Comparison of ENCODE assay signal across 12 mouse cellular contexts in the genomic region with DNA sequence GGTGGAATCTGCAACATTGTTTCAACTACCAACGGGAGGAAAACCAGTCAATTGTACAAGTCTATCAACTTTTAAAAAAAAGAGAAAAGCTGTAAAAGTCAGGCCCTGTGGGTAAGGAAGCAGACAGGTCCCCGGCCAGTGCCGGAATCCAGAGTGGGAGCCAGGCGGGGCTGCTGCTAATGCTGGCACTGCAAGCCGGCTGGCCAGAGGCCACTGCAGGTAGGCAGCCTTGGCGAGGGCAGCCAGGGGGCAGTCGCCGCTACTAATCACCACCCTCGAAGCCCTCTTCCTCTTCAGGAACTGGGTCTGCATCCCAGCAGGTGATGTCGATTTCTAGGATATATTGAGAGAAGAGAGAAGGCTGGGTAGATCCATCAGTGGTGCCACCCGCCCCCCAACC. TPM values are rescaled to one million over a fixed set of nuclear protein-coding genes. Genes with fewer than 3 reads are reported as not detected.
DNase-seq lines count a peak whose midpoint lies in the region; ATAC-seq and TF ChIP-seq lines count a peak whose summit lies in the region.
"Had no signal": no experiment of that assay in that cellular context is flagged by ENCODE, and none has a peak within 500 bp of the region (broad histone marks: within the 10 kb centered on the region; RNA-seq: fewer than 3 reads in every experiment).

No protein-coding gene starts in this region.

- no peak for DNase-seq in kidney, postnatal 0 days (ENCODE audit: low spot score)
- peak; percentile 19 for DNase-seq in embryonic facial prominence, embryonic 10.5 days (ENCODE audit: low spot score)
- DNase-seq in midbrain, postnatal 0 days (ENCODE audit: low spot score): no peak
- DNase-seq in yolk sac, embryonic 10.5 days (ENCODE audit: low spot score): no peak
- no peak for DNase-seq in thymus, adult 2 months
- no peak for DNase-seq in left cerebral cortex, adult 2 months (ENCODE audit: extremely low spot score in 1 of 2, low spot score in 2 of 2)
- DNase-seq: kidney, postnatal 14 days had no signal

- peaks cover 20% of the 10 kb centered on the region for H3K36me3 ChIP-seq in kidney, postnatal 0 days (ENCODE audit: insufficient read depth, low read length)
- H3K36me3 ChIP-seq in kidney, embryonic 14.5 days (ENCODE audit: control insufficient read depth, insufficient read depth, low read length): peaks cover 42% of the 10 kb centered on the region
- peaks cover 56% of the 10 kb centered on the region for H3K36me3 ChIP-seq in embryonic facial prominence, embryonic 10.5 days (replicated peaks)
- H3K36me3 ChIP-seq in hindbrain, embryonic 13.5 days: peaks cover 55% of the 10 kb centered on the region
- peaks cover 29% of the 10 kb centered on the region for H3K36me3 ChIP-seq in midbrain, postnatal 0 days (ENCODE audit: insufficient read depth, low read length)
- no peaks in the 10 kb centered on the region for H3K36me3 ChIP-seq in thymus, adult 2 months (ENCODE audit: control insufficient read depth, insufficient read depth, low read length)

- H3K9ac ChIP-seq in kidney, postnatal 0 days (ENCODE audit: low read depth, low read length): no peak overlapping the region
- no peak overlapping the region for H3K9ac ChIP-seq in kidney, embryonic 14.5 days (ENCODE audit: low read depth, low read length)
- peak overlapping the region; percentile 5; the same call in 1 of the 2 replicates for H3K9ac ChIP-seq in hindbrain, embryonic 13.5 days
- H3K9ac ChIP-seq in midbrain, postnatal 0 days (replicated peaks; ENCODE audit: low read length, poor library complexity, severe bottlenecking): no peak overlapping the region
- H3K9ac ChIP-seq: heart, embryonic 13.5 days had no signal

- TF ChIP-seq POLR2A in thymus, adult 2 months (IDR thresholded peaks at IDR 0.05; ENCODE audit: control insufficient read depth, extremely low read depth, insufficient read depth, low read length, poor library complexity): no peak

- 68% methylated on average over 11 of the region's 11 CpGs for WGBS in kidney, postnatal 0 days
- 75% methylated on average over 11 of the region's 11 CpGs for WGBS in kidney, embryonic 14.5 days
- 74% methylated on average over 11 of the region's 11 CpGs for WGBS in embryonic facial prominence, embryonic 10.5 days
- WGBS in hindbrain, embryonic 13.5 days: 59% methylated on average over 11 of the region's 11 CpGs
- 50% methylated on average over 11 of the region's 11 CpGs for WGBS in midbrain, postnatal 0 days
- WGBS in thymus, adult 2 months: 65% methylated on average over 11 of the region's 11 CpGs

- H3K4me3 ChIP-seq in kidney, postnatal 0 days (replicated peaks; ENCODE audit: low read depth, low read length): no peak overlapping the region
- no peak overlapping the region for H3K4me3 ChIP-seq in kidney, embryonic 14.5 days (ENCODE audit: low read length)
- no peak overlapping the region for H3K4me3 ChIP-seq in embryonic facial prominence, embryonic 10.5 days
- 0 out of 2 replicates have a peak overlapping the region, but pooled peaks have one; percentile 4 for H3K4me3 ChIP-seq in hindbrain, embryonic 13.5 days
- no peak overlapping the region for H3K4me3 ChIP-seq in midbrain, postnatal 0 days (ENCODE audit: low read depth, low read length)
- H3K4me3 ChIP-seq in thymus, adult 2 months (ENCODE audit: control insufficient read depth, insufficient read depth, low read length): no peak overlapping the region
- H3K4me3 ChIP-seq in left cerebral cortex, adult 2 months: no peak overlapping the region
- H3K4me3 ChIP-seq: megakaryocyte, embryonic 14.5 days had no signal

- H3K27ac ChIP-seq in kidney, postnatal 0 days: no peak overlapping the region
- no peak overlapping the region for H3K27ac ChIP-seq in kidney, embryonic 14.5 days (ENCODE audit: low read depth, low read length)
- H3K27ac ChIP-seq in embryonic facial prominence, embryonic 10.5 days (replicated peaks): no peak overlapping the region
- H3K27ac ChIP-seq in hindbrain, embryonic 13.5 days: peak overlapping the region; percentile 73
- H3K27ac ChIP-seq in midbrain, postnatal 0 days (ENCODE audit: low read depth, low read length): peak overlapping the region; percentile 91
- no peak overlapping the region for H3K27ac ChIP-seq in thymus, adult 2 months (ENCODE audit: control insufficient read depth, insufficient read depth, low read length)
- H3K27ac ChIP-seq in left cerebral cortex, adult 2 months: no peak overlapping the region; the same call in 1 of the 2 replicates
- H3K27ac ChIP-seq: heart, embryonic 13.5 days had no signal

- no peak for ATAC-seq in kidney, postnatal 0 days (replicated peaks; ENCODE audit: low FRiP score, low read depth)
- ATAC-seq in kidney, embryonic 14.5 days (ENCODE audit: low FRiP score, low TSS enrichment): no peak
- no peak for ATAC-seq in hindbrain, embryonic 13.5 days (ENCODE audit: low FRiP score)
- ATAC-seq in midbrain, postnatal 0 days (ENCODE audit: low FRiP score): no peak

- TF ChIP-seq CTCF in kidney, postnatal 0 days (IDR thresholded peaks at IDR 0.05; ENCODE audit: low read depth): peak; percentile 39
- TF ChIP-seq CTCF in midbrain, postnatal 0 days (IDR thresholded peaks at IDR 0.05): peak; percentile 41
- TF ChIP-seq CTCF in thymus, adult 2 months (IDR thresholded peaks at IDR 0.05; ENCODE audit: borderline replicate concordance, control insufficient read depth, extremely low read depth, insufficient read depth, low read length, poor library complexity): no peak
- no peak for TF ChIP-seq CTCF in left cerebral cortex, adult 2 months (IDR thresholded peaks at IDR 0.05)

- peaks cover 6% of the 10 kb centered on the region; the same call in 1 of the 2 replicates for H3K4me1 ChIP-seq in kidney, postnatal 0 days (replicated peaks; ENCODE audit: insufficient read depth, low read length)
- peaks cover 6% of the 10 kb centered on the region; the same call in 1 of the 2 replicates for H3K4me1 ChIP-seq in kidney, embryonic 14.5 days (ENCODE audit: control insufficient read depth, insufficient read depth, low read length)
- peaks cover 75% of the 10 kb centered on the region for H3K4me1 ChIP-seq in embryonic facial prominence, embryonic 10.5 days
- H3K4me1 ChIP-seq in hindbrain, embryonic 13.5 days (replicated peaks): peaks cover 84% of the 10 kb centered on the region
- peaks cover 10% of the 10 kb centered on the region; the same call in 1 of the 2 replicates for H3K4me1 ChIP-seq in midbrain, postnatal 0 days (ENCODE audit: insufficient read depth, low read length)
- peaks cover 24% of the 10 kb centered on the region for H3K4me1 ChIP-seq in thymus, adult 2 months (replicated peaks; ENCODE audit: control insufficient read depth, insufficient read depth, low read length)

- no peaks in the 10 kb centered on the region for H3K9me3 ChIP-seq in kidney, postnatal 0 days (replicated peaks; ENCODE audit: low read length)
- no peaks in the 10 kb centered on the region for H3K9me3 ChIP-seq in kidney, embryonic 14.5 days (ENCODE audit: control insufficient read depth, low read length)
- H3K9me3 ChIP-seq in embryonic facial prominence, embryonic 10.5 days: no peaks in the 10 kb centered on the region
- no peaks in the 10 kb centered on the region for H3K9me3 ChIP-seq in hindbrain, embryonic 13.5 days
- H3K9me3 ChIP-seq in midbrain, postnatal 0 days (ENCODE audit: low read length): no peaks in the 10 kb centered on the region
- H3K9me3 ChIP-seq: heart, embryonic 13.5 days had no signal

- H3K27me3 ChIP-seq in kidney, postnatal 0 days (ENCODE audit: insufficient read depth, low read length): no peaks in the 10 kb centered on the region
- H3K27me3 ChIP-seq in kidney, embryonic 14.5 days (ENCODE audit: control insufficient read depth, insufficient read depth, low read length): no peaks in the 10 kb centered on the region
- peaks cover 17% of the 10 kb centered on the region for H3K27me3 ChIP-seq in embryonic facial prominence, embryonic 10.5 days (replicated peaks; ENCODE audit: low read depth, poor library complexity, severe bottlenecking)
- no peaks in the 10 kb centered on the region for H3K27me3 ChIP-seq in hindbrain, embryonic 13.5 days
- H3K27me3 ChIP-seq in midbrain, postnatal 0 days (ENCODE audit: insufficient read depth, low read length): no peaks in the 10 kb centered on the region
- H3K27me3 ChIP-seq in thymus, adult 2 months (ENCODE audit: control insufficient read depth, insufficient read depth, low read length): peaks cover 10% of the 10 kb centered on the region; the same call in 1 of the 2 replicates

- no peak overlapping the region for H3K4me2 ChIP-seq in kidney, postnatal 0 days (ENCODE audit: low read length)
- no peak overlapping the region for H3K4me2 ChIP-seq in kidney, embryonic 14.5 days (replicated peaks; ENCODE audit: low read depth, low read length)
- H3K4me2 ChIP-seq in hindbrain, embryonic 13.5 days: 0 out of 2 replicates have a peak overlapping the region, but pooled peaks have one; percentile 2
- no peak overlapping the region; the same call in 1 of the 2 replicates for H3K4me2 ChIP-seq in midbrain, postnatal 0 days (ENCODE audit: low read depth, low read length, poor library complexity, severe bottlenecking)

- intact Hi-C loops in left cerebral cortex, adult 2 months (cut with DNase I): loop anchor here (5.0 kb wide), 1 partner anchor 147 kb away; a partner anchor contains a TSS

RNA-seq across cellular contexts. Expression of a gene that starts 9.9 kb away (rescaled TPM):
- polyA plus RNA-seq in kidney, postnatal 0 days (2015; fragmentation: Nextera tagmentation; extraction: Ambion mirVana): 0.63 and 0.75 TPM in 2 replicates
- 0.77 and 3.4 TPM in 2 replicates for polyA plus RNA-seq in kidney, embryonic 14.5 days (2014; fragmentation: Nextera tagmentation; extraction: Ambion mirVana)
- polyA plus RNA-seq in embryonic facial prominence, embryonic 10.5 days (2016; fragmentation: Nextera tagmentation; extraction: Ambion mirVana): 0.54 TPM in 2 replicates
- polyA plus RNA-seq in hindbrain, embryonic 13.5 days (2015; fragmentation: Nextera tagmentation; extraction: Ambion mirVana): 2.6 and 3.2 TPM in 2 replicates
- total RNA-seq in midbrain, postnatal 0 days (2014; rRNA removed): 101 and 131 TPM in 2 replicates
- polyA plus RNA-seq in midbrain, postnatal 0 days (2015; fragmentation: Nextera tagmentation; extraction: Ambion mirVana): 6.6 and 8.1 TPM in 2 replicates
- polyA plus RNA-seq in thymus, adult 2 months (2012; rRNA removed): 33.8 and 52.2 TPM in 2 replicates
- total RNA-seq in left cerebral cortex, adult 2 months (2021): 10 to 100 TPM; 77.6 to 80.2 TPM
- polyA plus RNA-seq: heart, embryonic 13.5 days had no signal

RNA-seq across cellular contexts. Expression of a gene that starts 13.9 kb away (rescaled TPM):
- polyA plus RNA-seq in kidney, postnatal 0 days (2015; fragmentation: Nextera tagmentation; extraction: Ambion mirVana): 104 and 125 TPM in 2 replicates
- 118 and 164 TPM in 2 replicates for polyA plus RNA-seq in kidney, embryonic 14.5 days (2014; fragmentation: Nextera tagmentation; extraction: Ambion mirVana)
- polyA plus RNA-seq in embryonic facial prominence, embryonic 10.5 days (2016; fragmentation: Nextera tagmentation; extraction: Ambion mirVana): 412 and 419 TPM in 2 replicates
- polyA plus RNA-seq in hindbrain, embryonic 13.5 days (2015; fragmentation: Nextera tagmentation; extraction: Ambion mirVana): 615 and 625 TPM in 2 replicates
- 498 and 510 TPM in 2 replicates for total RNA-seq in midbrain, postnatal 0 days (2014; rRNA removed)
- 482 and 484 TPM in 2 replicates for polyA plus RNA-seq in midbrain, postnatal 0 days (2015; fragmentation: Nextera tagmentation; extraction: Ambion mirVana)
- polyA plus RNA-seq in thymus, adult 2 months (2012; rRNA removed): 7.8 and 9.8 TPM in 2 replicates
- total RNA-seq in left cerebral cortex, adult 2 months (2021): 100 to 1,000 TPM; 303 to 325 TPM

RNA-seq across cellular contexts. Expression of a gene that starts 29.1 kb away (rescaled TPM):
- polyA plus RNA-seq in kidney, postnatal 0 days (2015; fragmentation: Nextera tagmentation; extraction: Ambion mirVana): 29.5 and 29.8 TPM in 2 replicates
- polyA plus RNA-seq in kidney, embryonic 14.5 days (2014; fragmentation: Nextera tagmentation; extraction: Ambion mirVana): 38.9 and 59.3 TPM in 2 replicates
- polyA plus RNA-seq in embryonic facial prominence, embryonic 10.5 days (2016; fragmentation: Nextera tagmentation; extraction: Ambion mirVana): 65.2 and 65.6 TPM in 2 replicates
- 27.7 and 31.3 TPM in 2 replicates for polyA plus RNA-seq in hindbrain, embryonic 13.5 days (2015; fragmentation: Nextera tagmentation; extraction: Ambion mirVana)
- total RNA-seq in midbrain, postnatal 0 days (2014; rRNA removed): 70.4 and 71.9 TPM in 2 replicates
- polyA plus RNA-seq in midbrain, postnatal 0 days (2015; fragmentation: Nextera tagmentation; extraction: Ambion mirVana): 35.5 and 35.8 TPM in 2 replicates
- 228 and 238 TPM in 2 replicates for polyA plus RNA-seq in thymus, adult 2 months (2012; rRNA removed)
- total RNA-seq in left cerebral cortex, adult 2 months (2021): 10 to 100 TPM; 61.2 to 66.2 TPM

RNA-seq across cellular contexts. Expression of a gene that starts 39.5 kb away (rescaled TPM):
- polyA plus RNA-seq in kidney, postnatal 0 days (2015; fragmentation: Nextera tagmentation; extraction: Ambion mirVana): 112 and 124 TPM in 2 replicates
- polyA plus RNA-seq in kidney, embryonic 14.5 days (2014; fragmentation: Nextera tagmentation; extraction: Ambion mirVana): 136 and 141 TPM in 2 replicates
- 209 and 215 TPM in 2 replicates for polyA plus RNA-seq in embryonic facial prominence, embryonic 10.5 days (2016; fragmentation: Nextera tagmentation; extraction: Ambion mirVana)
- 141 and 146 TPM in 2 replicates for polyA plus RNA-seq in hindbrain, embryonic 13.5 days (2015; fragmentation: Nextera tagmentation; extraction: Ambion mirVana)
- total RNA-seq in midbrain, postnatal 0 days (2014; rRNA removed): 32.3 and 41.3 TPM in 2 replicates
- polyA plus RNA-seq in midbrain, postnatal 0 days (2015; fragmentation: Nextera tagmentation; extraction: Ambion mirVana): 153 and 171 TPM in 2 replicates
- 25.6 and 29.5 TPM in 2 replicates for polyA plus RNA-seq in thymus, adult 2 months (2012; rRNA removed)
- 100 to 1,000 TPM in 1 of 2 experiments, 10 to 100 TPM in 1; 94.9 to 114 TPM for total RNA-seq in left cerebral cortex, adult 2 months (2021)

RNA-seq across cellular contexts. Expression of a gene that starts 47.4 kb away (rescaled TPM):
- 0.05 and 0.45 TPM in 2 replicates for polyA plus RNA-seq in kidney, postnatal 0 days (2015; fragmentation: Nextera tagmentation; extraction: Ambion mirVana)
- polyA plus RNA-seq in kidney, embryonic 14.5 days (2014; fragmentation: Nextera tagmentation; extraction: Ambion mirVana): not detected in 2 replicates
- polyA plus RNA-seq in embryonic facial prominence, embryonic 10.5 days (2016; fragmentation: Nextera tagmentation; extraction: Ambion mirVana): 0.13 TPM in 1 of 2 replicates, not detected in the other
- not detected in 2 replicates for polyA plus RNA-seq in hindbrain, embryonic 13.5 days (2015; fragmentation: Nextera tagmentation; extraction: Ambion mirVana)
- total RNA-seq in midbrain, postnatal 0 days (2014; rRNA removed): not detected in 2 replicates
- 0.43 and 0.49 TPM in 2 replicates for polyA plus RNA-seq in midbrain, postnatal 0 days (2015; fragmentation: Nextera tagmentation; extraction: Ambion mirVana)
- 0.39 and 1.6 TPM in 2 replicates for polyA plus RNA-seq in thymus, adult 2 months (2012; rRNA removed)
- 1 to 10 TPM in 1 of 2 experiments, under 1 TPM in 1; 0.95 to 1.3 TPM for total RNA-seq in left cerebral cortex, adult 2 months (2021)
- polyA plus RNA-seq: limb, embryonic 11.5 days had no signal

Comparison
In these comparisons a context has a peak if more than half of its experiments do, and no peak if none do; other contexts are left out.
1. H3K27ac ChIP-seq: peak in hindbrain, embryonic 13.5 days (single experiment) and midbrain, postnatal 0 days (single experiment); none in kidney, postnatal 0 days (single experiment), kidney, embryonic 14.5 days (single experiment), embryonic facial prominence, embryonic 10.5 days (single experiment), thymus, adult 2 months (single experiment) and left cerebral cortex, adult 2 months (single experiment).
2. CTCF ChIP-seq: peak in kidney, postnatal 0 days (single experiment) and midbrain, postnatal 0 days (single experiment); none in thymus, adult 2 months (single experiment) and left cerebral cortex, adult 2 months (single experiment).